10 mouse cellular contexts compared by ENCODE assay signal in genomic region chr4:133884888-133885287, GRCm38 (mm10). TPM values are rescaled to one million over a fixed set of nuclear protein-coding genes. Genes with fewer than 3 reads are reported as not detected.
A peak's percentile ranks its signal among the peaks of the same experiment; 100 is the strongest.
DNase-seq lines count a peak whose midpoint lies in the region; ATAC-seq and TF ChIP-seq lines count a peak whose summit lies in the region.
"Had no signal": no experiment of that assay in that cellular context is flagged by ENCODE, and none has a peak within 500 bp of the region (broad histone marks: within the 10 kb centered on the region; RNA-seq: fewer than 3 reads in every experiment).

No protein-coding gene starts in this region.

- no peak for TF ChIP-seq POLR2A in cerebellum, adult 2 months (IDR thresholded peaks at IDR 0.05; ENCODE audit: borderline replicate concordance, insufficient read depth, low read length)

- H3K4me3 ChIP-seq in midbrain, postnatal 0 days (ENCODE audit: low read depth, low read length), result no peak overlapping the region
- no peak overlapping the region for H3K4me3 ChIP-seq in midbrain, embryonic 13.5 days (replicated peaks)
- peak overlapping the region; percentile 94 for H3K4me3 ChIP-seq in cerebellum, adult 2 months (replicated peaks; ENCODE audit: insufficient read depth, low read depth, low read length)
- H3K4me3 ChIP-seq in intestine, embryonic 15.5 days (replicated peaks), result peak overlapping the region; percentile 98

- no peak overlapping the region for H3K27ac ChIP-seq in midbrain, postnatal 0 days (ENCODE audit: low read depth, low read length)
- no peak overlapping the region for H3K27ac ChIP-seq in midbrain, embryonic 13.5 days
- peak overlapping the region; percentile 86 for H3K27ac ChIP-seq in cerebellum, adult 2 months (ENCODE audit: insufficient read depth, low read length)
- H3K27ac ChIP-seq in intestine, embryonic 15.5 days, result peak overlapping the region; percentile 94

- H3K4me1 ChIP-seq in midbrain, postnatal 0 days (ENCODE audit: insufficient read depth, low read length), result peaks cover 19% of the 10 kb centered on the region; the same call in 1 of the 2 replicates
- peaks cover 16% of the 10 kb centered on the region for H3K4me1 ChIP-seq in midbrain, embryonic 13.5 days (replicated peaks)
- peaks cover 33% of the 10 kb centered on the region for H3K4me1 ChIP-seq in cerebellum, adult 2 months (ENCODE audit: control insufficient read depth, insufficient read depth, low read length)
- H3K4me1 ChIP-seq in intestine, embryonic 15.5 days (replicated peaks), result peaks cover 30% of the 10 kb centered on the region

- DNase-seq in midbrain, postnatal 0 days (ENCODE audit: low spot score), result peak; percentile 9
- DNase-seq in cerebellum, adult 2 months, result peak; percentile 98 to 99
- no peak for DNase-seq in left cerebral cortex, adult 8-10 months (ENCODE audit: low spot score in 2 of 2)
- DNase-seq in testis, postnatal 14 days (ENCODE audit: low spot score), result no peak
- DNase-seq: kidney, postnatal 25 days had no signal

- no peak overlapping the region for H3K9ac ChIP-seq in midbrain, postnatal 0 days (replicated peaks; ENCODE audit: low read length, poor library complexity, severe bottlenecking)
- H3K9ac ChIP-seq in midbrain, embryonic 13.5 days (replicated peaks), result no peak overlapping the region
- H3K9ac ChIP-seq in intestine, embryonic 15.5 days, result 0 out of 2 replicates have a peak overlapping the region, but pooled peaks have one; percentile 90

- 92% methylated on average over 3 of the region's 3 CpGs for WGBS in midbrain, postnatal 0 days
- WGBS in midbrain, embryonic 13.5 days, result 76% methylated on average over 3 of the region's 3 CpGs
- 8% methylated on average over 3 of the region's 3 CpGs for WGBS in cerebellum, adult 2 months
- WGBS in intestine, embryonic 15.5 days, result 78% methylated on average over 3 of the region's 3 CpGs

- no peak for TF ChIP-seq CTCF in midbrain, postnatal 0 days (IDR thresholded peaks at IDR 0.05)
- TF ChIP-seq CTCF in cerebellum, adult 2 months (IDR thresholded peaks at IDR 0.05; ENCODE audit: borderline replicate concordance, insufficient read depth, low read depth, low read length), result no peak

- H3K27me3 ChIP-seq in midbrain, postnatal 0 days (ENCODE audit: insufficient read depth, low read length), result no peaks in the 10 kb centered on the region
- peaks cover 11% of the 10 kb centered on the region for H3K27me3 ChIP-seq in midbrain, embryonic 13.5 days
- no peaks in the 10 kb centered on the region for H3K27me3 ChIP-seq in cerebellum, adult 2 months (ENCODE audit: control insufficient read depth, insufficient read depth, low read length)
- H3K27me3 ChIP-seq in intestine, embryonic 15.5 days (replicated peaks), result no peaks in the 10 kb centered on the region
- H3K27me3 ChIP-seq: limb, embryonic 12.5 days had no signal

- no peaks in the 10 kb centered on the region for H3K9me3 ChIP-seq in midbrain, postnatal 0 days (ENCODE audit: low read length)
- H3K9me3 ChIP-seq in midbrain, embryonic 13.5 days, result no peaks in the 10 kb centered on the region
- H3K9me3 ChIP-seq in intestine, embryonic 15.5 days, result no peaks in the 10 kb centered on the region
- H3K9me3 ChIP-seq: limb, embryonic 12.5 days had no signal

- no peaks in the 10 kb centered on the region for H3K36me3 ChIP-seq in midbrain, postnatal 0 days (ENCODE audit: insufficient read depth, low read length)
- H3K36me3 ChIP-seq in midbrain, embryonic 13.5 days, result no peaks in the 10 kb centered on the region
- peaks cover 6% of the 10 kb centered on the region; the same call in 1 of the 2 replicates for H3K36me3 ChIP-seq in intestine, embryonic 15.5 days

- ATAC-seq in midbrain, postnatal 0 days (ENCODE audit: low FRiP score), result no peak
- no peak for ATAC-seq in midbrain, embryonic 13.5 days
- no peak for ATAC-seq in intestine, embryonic 15.5 days
- ATAC-seq in frontal cortex, adult (ENCODE audit: low TSS enrichment), result no peak
- ATAC-seq: activated CD4-positive, CD25-positive, alpha-beta regulatory T cell, adult 4 months had no signal

- no peak overlapping the region for H3K4me2 ChIP-seq in midbrain, postnatal 0 days (ENCODE audit: low read depth, low read length, poor library complexity, severe bottlenecking)
- no peak overlapping the region for H3K4me2 ChIP-seq in midbrain, embryonic 13.5 days (replicated peaks)
- peak overlapping the region; percentile 91 for H3K4me2 ChIP-seq in intestine, embryonic 15.5 days (replicated peaks)

RNA-seq across cellular contexts. Expression of gene Rps6ka1, which starts 2.7 kb away (rescaled TPM):
- total RNA-seq in midbrain, postnatal 0 days (2014; rRNA removed), result 25.2 and 30.9 TPM in 2 replicates
- 20.4 and 21.6 TPM in 2 replicates for polyA plus RNA-seq in midbrain, postnatal 0 days (2015; fragmentation: Nextera tagmentation; extraction: Ambion mirVana)
- 19.0 and 19.2 TPM in 2 replicates for polyA plus RNA-seq in midbrain, embryonic 13.5 days (2015; fragmentation: Nextera tagmentation; extraction: Ambion mirVana)
- 93.6 and 114 TPM in 2 replicates for polyA plus RNA-seq in cerebellum, adult 2 months (2012; rRNA removed)
- polyA plus RNA-seq in intestine, embryonic 15.5 days (2015; fragmentation: Nextera tagmentation; extraction: Ambion mirVana), result 124 and 133 TPM in 2 replicates
- total RNA-seq in left cerebral cortex, adult 8-10 months (2022), result 10 to 100 TPM; 15.3 to 19.2 (median 17.7) TPM

Comparison
In these comparisons a context has a peak if more than half of its experiments do, and no peak if none do; other contexts are left out.
1. DNase-seq: peak in midbrain, postnatal 0 days (single experiment) and cerebellum, adult 2 months (2 of 2); none in left cerebral cortex, adult 8-10 months (0 of 2) and testis, postnatal 14 days (single experiment).
2. H3K27ac ChIP-seq: peak in cerebellum, adult 2 months (single experiment) and intestine, embryonic 15.5 days (single experiment); none in midbrain, postnatal 0 days (single experiment) and midbrain, embryonic 13.5 days (single experiment).
3. H3K4me3 ChIP-seq: peak in cerebellum, adult 2 months (single experiment) and intestine, embryonic 15.5 days (single experiment); none in midbrain, postnatal 0 days (single experiment) and midbrain, embryonic 13.5 days (single experiment).